Mouse (Mus musculus): ENCODE data around the gene Rnase9. TPM values are rescaled to one million over a fixed set of nuclear protein-coding genes. Genes with fewer than 3 reads are reported as not detected.
A peak's percentile ranks its signal among the peaks of the same experiment; 100 is the strongest.

The Rnase9 gene
- polyA plus RNA-seq, 1 experiment from 2014 or later, result not detected

DNA sequence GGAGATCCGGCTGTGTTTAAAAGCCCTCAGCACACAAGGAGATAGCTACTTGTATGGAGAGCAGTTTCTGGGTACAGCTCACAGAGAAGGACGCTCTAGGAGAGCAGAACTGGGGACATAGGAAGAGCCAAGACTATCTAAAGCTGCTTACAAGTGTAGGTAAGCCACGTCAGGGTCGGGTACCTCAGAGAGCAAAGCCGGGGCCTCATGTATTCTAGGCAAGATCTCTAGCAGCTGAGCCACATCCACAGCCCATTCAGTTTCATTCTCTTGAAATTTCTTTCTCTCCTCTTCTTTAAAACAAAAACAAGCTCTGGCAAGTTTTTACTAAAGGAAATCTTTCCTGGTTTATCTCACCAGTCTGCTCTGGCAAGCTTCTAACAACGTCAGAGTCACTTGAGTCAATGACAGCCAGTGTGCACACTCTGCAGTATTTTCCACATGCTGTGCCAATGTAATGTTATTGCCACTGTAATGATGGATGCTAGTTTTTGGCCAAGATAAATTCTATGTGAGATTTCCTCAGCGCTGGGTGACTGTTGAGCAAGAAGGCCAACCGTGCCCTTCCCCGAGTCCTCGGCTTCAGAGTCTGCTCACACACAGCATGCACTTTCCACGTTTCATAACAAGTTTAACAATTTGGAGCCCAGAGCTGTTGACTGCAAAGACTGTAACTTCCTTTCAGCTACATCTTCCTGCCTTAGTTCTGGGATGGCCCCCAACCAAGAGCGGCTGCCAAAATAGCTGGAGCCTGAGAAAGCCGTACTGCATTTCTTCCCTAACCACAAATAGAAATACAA lies 33.6 kb downstream of the Rnase9 start:
- Histone ChIP-seq H3K4me3 (no peak overlapping the region), H3K4me2 (no peak overlapping the region), H3K36me3 (no peaks in the 10 kb centered on the region), H3K9me3 (no peaks in the 10 kb centered on the region), H3K27me3 (no peaks in the 10 kb centered on the region), H3K4me1 (peaks cover 17% of the 10 kb centered on the region; the same call in 1 of the 2 replicates), H3K27ac (peak overlapping the region; percentile 84), H3K9ac (no peak overlapping the region)
- no peak for ATAC-seq (ENCODE audit: insufficient number of reproducible peaks, insufficient read depth, low FRiP score, low TSS enrichment, low read depth)
- 63% methylated on average over 13 of the region's 13 CpGs for WGBS

GRCm38 (mm10) chr14:51007152-51007801 lies 34.4 kb downstream of the Rnase9 start, which contains the start of gene Rnase10:
Gene Rnase10 (plus strand): TSS chr14:51007751.
- Histone ChIP-seq H3K9ac (no peak within 1 kb of the TSS), H3K4me3 (no peak within 1 kb of the TSS), H3K9me3 (no peaks in the 10 kb centered on the region), H3K27me3 (no peaks in the 10 kb centered on the region), H3K27ac (peak within 1 kb of the TSS; percentile 84), H3K4me1 (peaks cover 17% of the 10 kb centered on the region; the same call in 1 of the 2 replicates), H3K36me3 (no peaks in the 10 kb centered on the region), H3K4me2 (no peak within 1 kb of the TSS)
- WGBS, result 45% methylated on average over 8 of the region's 8 CpGs
- ATAC-seq (ENCODE audit: insufficient number of reproducible peaks, insufficient read depth, low FRiP score, low TSS enrichment, low read depth), result no peak

DNA sequence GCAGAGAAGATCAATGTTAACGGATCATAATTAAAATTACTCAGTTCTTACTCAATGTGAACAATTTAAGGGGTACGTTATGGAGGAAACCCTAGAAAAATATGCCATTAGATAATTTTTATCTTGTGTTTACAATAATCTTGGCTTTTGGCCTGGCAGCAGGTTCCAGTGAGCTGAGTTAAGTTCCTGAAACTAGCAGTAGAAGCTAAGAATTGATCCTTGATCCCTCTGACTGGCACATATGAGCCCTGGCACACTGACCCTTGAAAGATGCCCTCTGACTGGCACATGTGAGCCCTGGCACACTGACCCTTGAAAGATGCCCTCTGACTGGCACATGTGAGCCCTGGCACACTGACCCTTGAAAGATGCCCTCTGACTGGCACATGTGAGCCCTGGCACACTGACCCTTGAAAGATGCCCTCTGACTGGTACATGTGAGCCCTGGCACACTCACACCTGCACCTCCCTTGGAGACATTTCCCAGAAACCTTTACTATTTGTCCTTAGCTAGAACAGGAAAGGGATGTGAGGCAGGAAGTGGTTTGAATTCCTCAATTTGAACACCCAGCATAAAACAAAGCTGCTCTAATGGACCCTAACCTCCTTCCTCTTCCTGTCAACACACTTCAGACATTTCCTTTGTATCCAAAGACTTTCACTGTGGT lies 43.5 kb downstream of the Rnase9 start:
- Histone ChIP-seq H3K36me3 (no peaks in the 10 kb centered on the region), H3K4me3 (no peak overlapping the region), H3K9ac (no peak overlapping the region), H3K4me1 (no peaks in the 10 kb centered on the region), H3K27ac (no peak overlapping the region), H3K4me2 (no peak overlapping the region), H3K9me3 (no peaks in the 10 kb centered on the region), H3K27me3 (no peaks in the 10 kb centered on the region)
- ATAC-seq (ENCODE audit: insufficient number of reproducible peaks, insufficient read depth, low FRiP score, low TSS enrichment, low read depth), result no peak
- WGBS, result 79% methylated on average over 2 of the region's 2 CpGs

DNA sequence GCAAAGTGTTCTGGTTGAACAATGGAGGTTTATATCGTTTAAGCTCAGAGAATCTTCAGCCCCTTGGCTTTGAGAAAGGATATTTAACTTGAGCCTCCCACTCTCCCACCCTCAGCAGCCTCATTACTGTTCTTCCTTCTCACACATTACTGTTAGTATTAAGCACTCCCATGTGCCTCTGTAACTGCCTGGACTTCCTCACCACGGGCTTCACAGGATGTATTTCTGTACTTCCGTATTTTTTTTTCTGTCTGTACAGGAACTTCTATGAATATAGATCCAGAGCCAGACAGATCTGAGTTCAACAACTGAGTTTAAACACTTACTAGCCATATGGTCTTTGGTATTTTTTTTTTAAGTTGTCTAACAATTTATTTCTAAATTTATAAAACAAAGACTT lies 44.6 kb downstream of the Rnase9 start:
- H3K27ac ChIP-seq, result no peak overlapping the region
- no peaks in the 10 kb centered on the region for H3K27me3 ChIP-seq
- WGBS, result 68% methylated on average over 3 of the region's 3 CpGs
- no peak for ATAC-seq (ENCODE audit: insufficient number of reproducible peaks, insufficient read depth, low FRiP score, low TSS enrichment, low read depth)
- no peak overlapping the region for H3K4me2 ChIP-seq
- H3K36me3 ChIP-seq, result no peaks in the 10 kb centered on the region
- no peak overlapping the region for H3K4me3 ChIP-seq
- H3K9me3 ChIP-seq, result no peaks in the 10 kb centered on the region
- H3K4me1 ChIP-seq, result no peaks in the 10 kb centered on the region
- no peak overlapping the region for H3K9ac ChIP-seq

GRCm38 (mm10) chr14:50991037-50991436 lies 50.6 kb downstream of the Rnase9 start:
- H3K4me1 ChIP-seq, result no peaks in the 10 kb centered on the region
- no peak for ATAC-seq (ENCODE audit: insufficient number of reproducible peaks, insufficient read depth, low FRiP score, low TSS enrichment, low read depth)
- no peaks in the 10 kb centered on the region for H3K27me3 ChIP-seq
- no peak overlapping the region for H3K27ac ChIP-seq
- H3K9ac ChIP-seq, result no peak overlapping the region
- H3K9me3 ChIP-seq, result no peaks in the 10 kb centered on the region
- WGBS, result 87% methylated on average over 3 of the region's 3 CpGs
- H3K4me2 ChIP-seq, result no peak overlapping the region
- H3K4me3 ChIP-seq, result no peak overlapping the region
- no peaks in the 10 kb centered on the region for H3K36me3 ChIP-seq

Other genes with a start within 250 kb of the Rnase9 start
- gene Ccnb1ip1, start 234.1 kb downstream of the Rnase9 start, polyA plus RNA-seq (2015; fragmentation: Nextera tagmentation; extraction: Ambion mirVana), result not detected in 2 replicates
- gene Parp2, start 234.0 kb downstream of the Rnase9 start, polyA plus RNA-seq (2015; fragmentation: Nextera tagmentation; extraction: Ambion mirVana), result 72.4 and 78.7 TPM in 2 replicates
- 4.4 and 5.3 TPM in 2 replicates for gene Tep1, start 171.3 kb downstream of the Rnase9 start, polyA plus RNA-seq (2015; fragmentation: Nextera tagmentation; extraction: Ambion mirVana)
- gene Klhl33, start 144.4 kb downstream of the Rnase9 start, polyA plus RNA-seq (2015; fragmentation: Nextera tagmentation; extraction: Ambion mirVana), result 0.37 and 0.50 TPM in 2 replicates
- 182 and 189 TPM in 2 replicates for gene Osgep, start 117.0 kb downstream of the Rnase9 start, polyA plus RNA-seq (2015; fragmentation: Nextera tagmentation; extraction: Ambion mirVana)
- gene Apex1, start 116.9 kb downstream of the Rnase9 start, polyA plus RNA-seq (2015; fragmentation: Nextera tagmentation; extraction: Ambion mirVana), result 263 and 305 TPM in 2 replicates
- gene Pip4p1, start 111.0 kb downstream of the Rnase9 start, polyA plus RNA-seq (2015; fragmentation: Nextera tagmentation; extraction: Ambion mirVana), result 55.6 and 56.9 TPM in 2 replicates
- 49.3 and 49.7 TPM in 2 replicates for gene Pnp, start 110.8 kb downstream of the Rnase9 start, polyA plus RNA-seq (2015; fragmentation: Nextera tagmentation; extraction: Ambion mirVana)
- gene Gm49342, start 97.4 kb downstream of the Rnase9 start, polyA plus RNA-seq (2015; fragmentation: Nextera tagmentation; extraction: Ambion mirVana), result 3.1 TPM in 1 of 2 replicates, not detected in the other
- gene Pnp2, start 85.9 kb downstream of the Rnase9 start, polyA plus RNA-seq (2015; fragmentation: Nextera tagmentation; extraction: Ambion mirVana), result 0.39 and 0.65 TPM in 2 replicates
- gene Rnase10, start 34.1 kb downstream of the Rnase9 start, polyA plus RNA-seq (2015; fragmentation: Nextera tagmentation; extraction: Ambion mirVana), result 0.18 and 0.29 TPM in 2 replicates
- not detected in 2 replicates for gene Rnase11, start 8.3 kb upstream of the Rnase9 start, polyA plus RNA-seq (2015; fragmentation: Nextera tagmentation; extraction: Ambion mirVana)
- not detected in 2 replicates for gene Rnase12, start 15.8 kb upstream of the Rnase9 start, polyA plus RNA-seq (2015; fragmentation: Nextera tagmentation; extraction: Ambion mirVana)
- gene Olfr750, start 32.6 kb upstream of the Rnase9 start, polyA plus RNA-seq (2015; fragmentation: Nextera tagmentation; extraction: Ambion mirVana), result not detected in 2 replicates
- 27.4 and 27.6 TPM in 2 replicates for gene Rnase4, start 49.2 kb upstream of the Rnase9 start, polyA plus RNA-seq (2015; fragmentation: Nextera tagmentation; extraction: Ambion mirVana)
- 4.6 and 5.7 TPM in 2 replicates for gene Ang, start 49.3 kb upstream of the Rnase9 start, polyA plus RNA-seq (2015; fragmentation: Nextera tagmentation; extraction: Ambion mirVana)
- not detected in 2 replicates for gene Eddm3b, start 72.6 kb upstream of the Rnase9 start, polyA plus RNA-seq (2015; fragmentation: Nextera tagmentation; extraction: Ambion mirVana)
- gene Rnase6, start 82.0 kb upstream of the Rnase9 start, polyA plus RNA-seq (2015; fragmentation: Nextera tagmentation; extraction: Ambion mirVana), result 0.50 and 0.56 TPM in 2 replicates
- gene Rnase1, start 104.9 kb upstream of the Rnase9 start, polyA plus RNA-seq (2015; fragmentation: Nextera tagmentation; extraction: Ambion mirVana), result 0.28 TPM in 1 of 2 replicates, not detected in the other
- not detected in 2 replicates for gene Rnase2b, start 120.4 kb upstream of the Rnase9 start, polyA plus RNA-seq (2015; fragmentation: Nextera tagmentation; extraction: Ambion mirVana)
- gene Ang2, start 157.3 kb upstream of the Rnase9 start, polyA plus RNA-seq (2015; fragmentation: Nextera tagmentation; extraction: Ambion mirVana), result not detected in 2 replicates
- not detected in 2 replicates for gene Ear14, start 161.5 kb upstream of the Rnase9 start, polyA plus RNA-seq (2015; fragmentation: Nextera tagmentation; extraction: Ambion mirVana)
- not detected in 2 replicates for gene Rnase2a, start 214.2 kb upstream of the Rnase9 start, polyA plus RNA-seq (2015; fragmentation: Nextera tagmentation; extraction: Ambion mirVana)

Measured in embryonic facial prominence, embryonic 13.5 days (tissue).